ENCODE assay signal across 7 mouse cellular contexts in the genomic region with DNA sequence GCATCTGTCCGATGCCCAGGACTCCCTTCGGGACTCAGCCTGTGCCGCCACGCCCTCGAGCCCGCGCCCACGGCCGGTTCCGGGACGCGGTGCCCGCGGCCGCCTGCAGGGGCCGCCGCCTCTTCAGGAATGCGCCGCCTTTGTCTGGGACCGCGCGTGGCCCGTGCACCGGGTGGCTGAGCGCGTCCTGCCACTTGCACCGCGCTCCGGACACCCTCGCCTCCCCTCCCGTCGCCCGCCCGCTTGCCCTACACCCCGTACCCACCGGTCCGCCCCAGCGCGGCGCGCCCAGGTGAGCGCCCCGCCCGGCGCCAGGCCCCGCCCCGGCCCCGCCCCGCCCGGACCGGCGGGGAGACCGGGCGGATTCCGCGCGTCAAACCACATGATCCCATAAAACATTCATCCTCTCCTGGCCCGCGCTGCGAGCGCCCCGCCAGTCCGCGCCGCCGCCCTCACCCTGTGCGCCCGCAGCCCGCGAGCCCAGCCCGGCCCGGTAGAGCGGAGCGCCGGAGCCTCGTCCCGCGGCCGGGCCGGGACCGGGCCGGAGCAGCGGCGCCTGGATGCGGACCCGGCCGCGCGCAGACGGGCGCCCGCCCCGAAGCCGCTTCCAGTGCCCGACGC. TPM values are rescaled to one million over a fixed set of nuclear protein-coding genes. Genes with fewer than 3 reads are reported as not detected.
DNase-seq lines count a peak whose midpoint lies in the region; ATAC-seq and TF ChIP-seq lines count a peak whose summit lies in the region.

A gene (plus strand): TSS at position 402 of the 621 bp plus-strand sequence.

- no peaks in the 10 kb centered on the region for H3K9me3 ChIP-seq in forebrain, embryonic 12.5 days
- no peaks in the 10 kb centered on the region for H3K9me3 ChIP-seq in hindbrain, embryonic 13.5 days

- peak within 1 kb of the TSS; percentile 42; the same call in 1 of the 2 replicates for H3K27ac ChIP-seq in forebrain, embryonic 12.5 days
- peak within 1 kb of the TSS; percentile 89 for H3K27ac ChIP-seq in hindbrain, embryonic 13.5 days

- TF ChIP-seq CTCF in brain, embryonic 14.5 days (IDR thresholded peaks at IDR 0.05; ENCODE audit: borderline replicate concordance, extremely low read depth, insufficient read depth, insufficient read length): peak; percentile 68

- peaks cover 68% of the 10 kb centered on the region for H3K27me3 ChIP-seq in forebrain, embryonic 12.5 days
- peaks cover 46% of the 10 kb centered on the region for H3K27me3 ChIP-seq in hindbrain, embryonic 13.5 days

- H3K36me3 ChIP-seq in forebrain, embryonic 12.5 days (replicated peaks): no peaks in the 10 kb centered on the region
- no peaks in the 10 kb centered on the region for H3K36me3 ChIP-seq in hindbrain, embryonic 13.5 days

- H3K4me1 ChIP-seq in forebrain, embryonic 12.5 days: peaks cover 23% of the 10 kb centered on the region
- peaks cover 40% of the 10 kb centered on the region for H3K4me1 ChIP-seq in hindbrain, embryonic 13.5 days (replicated peaks)

- peak; percentile 77 for DNase-seq in Muller cell, postnatal 12 days (ENCODE audit: inconsistent ontology term)
- DNase-seq in brain, embryonic 14.5 days (ENCODE audit: low read depth): peak; percentile 69
- no peak for DNase-seq in left cerebral cortex, adult 8-10 months (ENCODE audit: low spot score in 2 of 2)
- peak; percentile 71 to 74 for DNase-seq in lung, postnatal 4 days
- DNase-seq in right cerebral cortex, postnatal 25 days: peak; percentile 79

- under 1% methylated on average over 32 of the region's 96 CpGs for WGBS in forebrain, embryonic 12.5 days
- WGBS in hindbrain, embryonic 13.5 days: 1% methylated on average over 74 of the region's 96 CpGs

- peak within 1 kb of the TSS; percentile 96 for H3K4me2 ChIP-seq in forebrain, embryonic 12.5 days
- peak within 1 kb of the TSS; percentile 73 for H3K4me2 ChIP-seq in hindbrain, embryonic 13.5 days

- ATAC-seq in forebrain, embryonic 12.5 days (ENCODE audit: low FRiP score): peak; percentile 82
- peak; percentile 83 for ATAC-seq in hindbrain, embryonic 13.5 days (ENCODE audit: low FRiP score)

- H3K9ac ChIP-seq in forebrain, embryonic 12.5 days: peak within 1 kb of the TSS; percentile 82
- peak within 1 kb of the TSS; percentile 91 for H3K9ac ChIP-seq in hindbrain, embryonic 13.5 days

- peak within 1 kb of the TSS; percentile 75 for H3K4me3 ChIP-seq in forebrain, embryonic 12.5 days (replicated peaks)
- H3K4me3 ChIP-seq in hindbrain, embryonic 13.5 days: peak within 1 kb of the TSS; percentile 77

- TF ChIP-seq POLR2A in brain, embryonic 14.5 days (IDR thresholded peaks at IDR 0.05; ENCODE audit: borderline replicate concordance, extremely low read depth, insufficient read depth, insufficient read length, poor library complexity, severe bottlenecking): peak; percentile 54

RNA-seq across cellular contexts. Expression of the gene that starts here (rescaled TPM):
- polyA plus RNA-seq in brain, embryonic 14.5 days (2012; rRNA removed): 50.3 and 52.5 TPM in 2 replicates
- polyA plus RNA-seq in forebrain, embryonic 12.5 days (2016; fragmentation: Nextera tagmentation; extraction: Ambion mirVana): 5.4 and 6.2 TPM in 2 replicates
- polyA plus RNA-seq in hindbrain, embryonic 13.5 days (2015; fragmentation: Nextera tagmentation; extraction: Ambion mirVana): 14.0 TPM in 2 replicates
- total RNA-seq in left cerebral cortex, adult 8-10 months (2022): 100 to 1,000 TPM; 100 to 120 (median 105) TPM

Comparison
In these comparisons a context has a peak if more than half of its experiments do, and no peak if none do; other contexts are left out.
1. DNase-seq: peak in Muller cell, postnatal 12 days (single experiment), brain, embryonic 14.5 days (single experiment), lung, postnatal 4 days (2 of 2) and right cerebral cortex, postnatal 25 days (single experiment); none in left cerebral cortex, adult 8-10 months (0 of 2).